Mouse (Mus musculus): ENCODE results near the gene Trpc7. TPM values are rescaled to one million over a fixed set of nuclear protein-coding genes. Genes with fewer than 3 reads are reported as not detected.

Gene Trpc7
- not detected in 2 replicates for polyA plus RNA-seq (2015; fragmentation: Nextera tagmentation; extraction: Ambion mirVana)

DNA sequence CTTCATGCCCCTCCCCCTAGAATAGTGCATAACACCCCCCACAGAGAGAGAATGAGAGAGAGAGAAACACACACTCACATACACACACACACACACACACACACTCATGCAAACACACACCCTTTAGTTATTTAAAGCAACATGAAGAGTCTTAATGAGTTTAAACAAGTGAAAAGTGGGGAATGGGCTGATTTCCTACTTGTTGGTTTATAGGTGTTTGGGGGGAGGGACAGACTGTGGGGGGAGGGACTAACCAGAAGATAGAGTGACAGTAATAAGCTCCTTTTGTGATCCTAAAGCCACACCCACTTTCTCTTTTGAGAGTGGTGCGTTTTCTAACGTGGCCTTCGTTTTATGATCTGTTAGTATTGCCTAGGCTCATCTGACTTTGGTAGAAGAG is at the start of gene Trpc7:
TSS of gene Trpc7 (minus strand) at position 101 of the 400 bp plus-strand sequence.
- 65% methylated on average over 3 of the region's 3 CpGs for WGBS
- ATAC-seq (ENCODE audit: low read depth): no peak
- no peaks in the 10 kb centered on the region for H3K27me3 ChIP-seq (ENCODE audit: control insufficient read depth, insufficient read depth, low read depth, low read length)
- H3K36me3 ChIP-seq (ENCODE audit: control insufficient read depth, insufficient read depth, low read length): no peaks in the 10 kb centered on the region
- no peaks in the 10 kb centered on the region for H3K4me1 ChIP-seq (replicated peaks; ENCODE audit: control insufficient read depth, insufficient read depth, low read length)
- no peak within 1 kb of the TSS for H3K27ac ChIP-seq (ENCODE audit: low read length)
- no peak within 1 kb of the TSS for H3K9ac ChIP-seq (ENCODE audit: low read length)
- no peak within 1 kb of the TSS for H3K4me2 ChIP-seq (ENCODE audit: low read depth, low read length)
- no peaks in the 10 kb centered on the region for H3K9me3 ChIP-seq (ENCODE audit: control insufficient read depth, low read length)
- H3K4me3 ChIP-seq (ENCODE audit: low read length): no peak within 1 kb of the TSS

DNA sequence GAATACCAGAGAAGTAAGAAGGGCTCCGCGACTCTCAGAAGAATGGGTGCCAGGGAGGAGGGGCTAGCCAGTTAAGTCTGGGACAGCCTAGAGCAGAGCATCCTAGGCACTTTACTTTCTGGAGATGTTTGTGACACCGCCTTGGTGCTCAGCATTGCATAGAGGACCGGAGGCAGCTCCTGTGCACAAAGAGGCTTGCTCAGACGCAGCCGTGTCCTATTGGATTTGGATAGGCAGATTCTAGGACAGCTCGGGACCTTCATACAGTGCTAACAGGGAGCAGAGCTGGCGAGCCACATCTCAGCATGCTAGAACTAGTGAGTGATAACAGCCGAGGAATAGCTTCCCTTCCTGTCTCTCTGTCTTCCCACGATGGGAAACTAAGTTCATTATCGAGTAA is 43.5 kb upstream of the Trpc7 start:
- H3K27ac ChIP-seq (ENCODE audit: low read length): no peak overlapping the region
- no peaks in the 10 kb centered on the region for H3K9me3 ChIP-seq (ENCODE audit: control insufficient read depth, low read length)
- H3K27me3 ChIP-seq (ENCODE audit: control insufficient read depth, insufficient read depth, low read depth, low read length): no peaks in the 10 kb centered on the region
- H3K36me3 ChIP-seq (ENCODE audit: control insufficient read depth, insufficient read depth, low read length): no peaks in the 10 kb centered on the region
- H3K4me2 ChIP-seq (ENCODE audit: low read depth, low read length): no peak overlapping the region
- WGBS: 76% methylated on average over 11 of the region's 11 CpGs
- no peak for ATAC-seq (ENCODE audit: low read depth)
- no peak overlapping the region for H3K9ac ChIP-seq (ENCODE audit: low read length)
- H3K4me3 ChIP-seq (ENCODE audit: low read length): no peak overlapping the region
- H3K4me1 ChIP-seq (replicated peaks; ENCODE audit: control insufficient read depth, insufficient read depth, low read length): no peaks in the 10 kb centered on the region

- Histone ChIP-seq H3K9ac (ENCODE audit: low read length) (no peak overlapping the region), H3K9me3 (ENCODE audit: control insufficient read depth, low read length) (no peaks in the 10 kb centered on the region; the same call in 1 of the 2 replicates), H3K4me1 (replicated peaks; ENCODE audit: control insufficient read depth, insufficient read depth, low read length) (no peaks in the 10 kb centered on the region), H3K4me3 (ENCODE audit: low read length) (no peak overlapping the region), H3K4me2 (ENCODE audit: low read depth, low read length) (no peak overlapping the region), H3K36me3 (ENCODE audit: control insufficient read depth, insufficient read depth, low read length) (no peaks in the 10 kb centered on the region), H3K27ac (ENCODE audit: low read length) (no peak overlapping the region), H3K27me3 (ENCODE audit: control insufficient read depth, insufficient read depth, low read depth, low read length) (no peaks in the 10 kb centered on the region)
- 77% methylated on average over 11 of the region's 11 CpGs for WGBS
- no peak for ATAC-seq (ENCODE audit: low read depth)
Observed at GRCm38 (mm10) chr13:56933832-56934510, 38.2 kb upstream of the Trpc7 start.

DNA sequence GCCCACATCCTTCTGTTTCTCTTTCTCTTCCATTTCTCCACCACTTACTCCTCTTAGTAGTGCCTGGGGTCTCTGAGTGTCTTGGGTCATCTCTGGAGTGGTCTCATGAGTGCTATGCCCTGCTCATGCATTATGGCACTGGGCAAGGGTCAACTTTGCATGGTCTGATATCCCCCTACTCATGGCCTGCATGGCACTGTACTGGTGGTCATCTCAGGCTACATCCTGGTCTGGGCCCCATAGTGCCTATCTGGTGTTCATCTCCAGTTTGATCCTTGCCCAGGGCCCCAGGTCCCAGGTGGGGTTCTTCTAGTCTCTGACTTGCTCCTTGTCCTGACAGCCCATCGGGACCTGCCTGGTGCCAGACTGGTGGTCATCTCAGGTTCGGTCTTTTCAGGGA is 34.6 kb upstream of the Trpc7 start:
- Histone ChIP-seq H3K36me3 (ENCODE audit: control insufficient read depth, insufficient read depth, low read length) (no peaks in the 10 kb centered on the region), H3K4me2 (ENCODE audit: low read depth, low read length) (no peak overlapping the region), H3K9me3 (ENCODE audit: control insufficient read depth, low read length) (no peaks in the 10 kb centered on the region; the same call in 1 of the 2 replicates), H3K4me3 (ENCODE audit: low read length) (no peak overlapping the region), H3K27me3 (ENCODE audit: control insufficient read depth, insufficient read depth, low read depth, low read length) (no peaks in the 10 kb centered on the region), H3K27ac (ENCODE audit: low read length) (no peak overlapping the region), H3K9ac (ENCODE audit: low read length) (no peak overlapping the region), H3K4me1 (replicated peaks; ENCODE audit: control insufficient read depth, insufficient read depth, low read length) (no peaks in the 10 kb centered on the region)
- ATAC-seq (ENCODE audit: low read depth): no peak
- WGBS: 91% methylated on average over 2 of the region's 2 CpGs

DNA sequence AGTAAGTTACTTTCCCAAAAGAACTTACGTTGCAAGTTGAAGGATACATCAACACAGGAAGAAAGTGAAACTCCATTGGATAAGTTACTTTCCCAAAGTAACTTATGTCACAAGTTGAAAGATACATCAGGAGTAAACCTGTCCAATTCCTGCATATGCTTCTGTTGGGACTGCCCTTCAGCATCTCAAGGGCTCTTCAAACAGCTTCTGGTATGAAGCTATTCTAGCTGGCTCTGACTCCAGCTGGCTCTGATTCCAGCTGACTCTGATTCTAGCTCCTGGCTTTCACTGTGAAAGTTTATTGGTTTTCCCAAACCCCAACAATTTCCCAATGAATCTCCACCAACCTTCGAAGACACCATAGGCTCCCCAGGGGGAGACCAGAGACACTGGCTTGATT is 27.2 kb upstream of the Trpc7 start:
- Histone ChIP-seq H3K27ac (ENCODE audit: low read length) (no peak overlapping the region), H3K36me3 (ENCODE audit: control insufficient read depth, insufficient read depth, low read length) (no peaks in the 10 kb centered on the region), H3K4me1 (replicated peaks; ENCODE audit: control insufficient read depth, insufficient read depth, low read length) (no peaks in the 10 kb centered on the region), H3K9me3 (ENCODE audit: control insufficient read depth, low read length) (no peaks in the 10 kb centered on the region), H3K27me3 (ENCODE audit: control insufficient read depth, insufficient read depth, low read depth, low read length) (no peaks in the 10 kb centered on the region), H3K4me2 (ENCODE audit: low read depth, low read length) (no peak overlapping the region), H3K9ac (ENCODE audit: low read length) (no peak overlapping the region), H3K4me3 (ENCODE audit: low read length) (no peak overlapping the region)
- 70% methylated on average over 2 of the region's 2 CpGs for WGBS
- ATAC-seq (ENCODE audit: low read depth): peak; percentile 56; the same call in 1 of the 2 replicates

DNA sequence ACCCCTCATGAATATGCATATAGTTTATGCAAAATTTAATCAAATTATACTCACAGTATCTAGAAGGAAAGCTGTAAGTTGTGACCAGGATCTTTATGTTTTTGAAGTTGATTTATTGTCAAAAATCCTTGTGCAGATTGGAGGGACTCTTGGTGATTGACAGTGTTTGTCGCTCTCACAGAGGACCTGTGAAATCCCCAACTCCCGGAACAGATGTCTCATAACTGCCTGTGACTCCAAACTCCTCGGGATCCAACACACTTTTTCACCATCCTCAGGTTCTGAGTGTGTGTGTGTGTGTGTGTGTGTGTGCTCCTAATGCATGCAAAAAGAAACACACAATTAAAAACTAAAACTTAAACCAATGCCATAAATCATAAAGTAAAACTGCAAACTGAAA is 25.5 kb upstream of the Trpc7 start:
- H3K4me3 ChIP-seq (ENCODE audit: low read length): no peak overlapping the region
- 60% methylated on average over 3 of the region's 3 CpGs for WGBS
- H3K36me3 ChIP-seq (ENCODE audit: control insufficient read depth, insufficient read depth, low read length): no peaks in the 10 kb centered on the region
- no peaks in the 10 kb centered on the region for H3K27me3 ChIP-seq (ENCODE audit: control insufficient read depth, insufficient read depth, low read depth, low read length)
- H3K9ac ChIP-seq (ENCODE audit: low read length): no peak overlapping the region
- no peak for ATAC-seq (ENCODE audit: low read depth)
- no peaks in the 10 kb centered on the region for H3K9me3 ChIP-seq (ENCODE audit: control insufficient read depth, low read length)
- no peak overlapping the region for H3K27ac ChIP-seq (ENCODE audit: low read length)
- H3K4me2 ChIP-seq (ENCODE audit: low read depth, low read length): no peak overlapping the region
- H3K4me1 ChIP-seq (replicated peaks; ENCODE audit: control insufficient read depth, insufficient read depth, low read length): no peaks in the 10 kb centered on the region

- ATAC-seq (ENCODE audit: low read depth): no peak
- Histone ChIP-seq H3K27ac (ENCODE audit: low read length) (no peak overlapping the region), H3K4me3 (ENCODE audit: low read length) (no peak overlapping the region), H3K4me2 (ENCODE audit: low read depth, low read length) (no peak overlapping the region), H3K4me1 (replicated peaks; ENCODE audit: control insufficient read depth, insufficient read depth, low read length) (no peaks in the 10 kb centered on the region), H3K9me3 (ENCODE audit: control insufficient read depth, low read length) (no peaks in the 10 kb centered on the region), H3K9ac (ENCODE audit: low read length) (no peak overlapping the region), H3K36me3 (ENCODE audit: control insufficient read depth, insufficient read depth, low read length) (no peaks in the 10 kb centered on the region), H3K27me3 (ENCODE audit: control insufficient read depth, insufficient read depth, low read depth, low read length) (no peaks in the 10 kb centered on the region)
- 83% methylated on average over 7 of the region's 7 CpGs for WGBS
Observed at GRCm38 (mm10) chr13:56914721-56915120, 18.9 kb upstream of the Trpc7 start.

GRCm38 (mm10) chr13:56911093-56911492 is 15.3 kb upstream of the Trpc7 start:
- Histone ChIP-seq H3K4me2 (ENCODE audit: low read depth, low read length) (no peak overlapping the region), H3K36me3 (ENCODE audit: control insufficient read depth, insufficient read depth, low read length) (no peaks in the 10 kb centered on the region), H3K27me3 (ENCODE audit: control insufficient read depth, insufficient read depth, low read depth, low read length) (no peaks in the 10 kb centered on the region), H3K9me3 (ENCODE audit: control insufficient read depth, low read length) (no peaks in the 10 kb centered on the region), H3K4me1 (replicated peaks; ENCODE audit: control insufficient read depth, insufficient read depth, low read length) (no peaks in the 10 kb centered on the region), H3K9ac (ENCODE audit: low read length) (no peak overlapping the region), H3K27ac (ENCODE audit: low read length) (no peak overlapping the region), H3K4me3 (ENCODE audit: low read length) (no peak overlapping the region)
- ATAC-seq (ENCODE audit: low read depth): no peak
- 85% methylated on average over 12 of the region's 12 CpGs for WGBS

DNA sequence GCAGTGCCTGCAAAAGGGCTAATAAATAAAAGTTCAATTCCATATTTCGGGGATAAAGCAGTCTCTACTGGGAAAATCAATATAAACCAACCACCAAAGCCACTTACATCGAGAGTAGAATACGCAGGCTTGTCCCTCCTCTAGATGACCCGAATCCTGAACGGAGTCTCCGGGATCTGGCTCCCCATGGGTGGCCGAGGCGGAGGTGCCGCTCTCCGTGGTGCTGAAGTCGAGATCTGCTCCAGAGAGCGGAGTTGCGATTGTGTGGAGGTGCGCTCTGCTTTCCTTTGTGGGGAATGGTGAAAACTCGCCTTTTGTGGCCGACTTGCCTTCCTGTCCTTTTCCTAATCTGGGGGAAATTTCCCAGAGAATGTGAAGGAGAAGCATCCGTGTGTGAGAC is 407 bp downstream of the Trpc7 start:
- Histone ChIP-seq H3K27me3 (ENCODE audit: control insufficient read depth, insufficient read depth, low read depth, low read length) (no peaks in the 10 kb centered on the region), H3K27ac (ENCODE audit: low read length) (no peak overlapping the region), H3K9ac (ENCODE audit: low read length) (no peak overlapping the region), H3K4me1 (replicated peaks; ENCODE audit: control insufficient read depth, insufficient read depth, low read length) (no peaks in the 10 kb centered on the region), H3K4me2 (ENCODE audit: low read depth, low read length) (no peak overlapping the region), H3K36me3 (ENCODE audit: control insufficient read depth, insufficient read depth, low read length) (no peaks in the 10 kb centered on the region), H3K9me3 (ENCODE audit: control insufficient read depth, low read length) (no peaks in the 10 kb centered on the region), H3K4me3 (ENCODE audit: low read length) (no peak overlapping the region)
- WGBS: 5% methylated on average over 17 of the region's 17 CpGs
- ATAC-seq (ENCODE audit: low read depth): no peak

GRCm38 (mm10) chr13:56894543-56894942 is 1.2 kb downstream of the Trpc7 start:
- Histone ChIP-seq H3K4me2 (ENCODE audit: low read depth, low read length) (no peak overlapping the region), H3K36me3 (ENCODE audit: control insufficient read depth, insufficient read depth, low read length) (no peaks in the 10 kb centered on the region), H3K27me3 (ENCODE audit: control insufficient read depth, insufficient read depth, low read depth, low read length) (no peaks in the 10 kb centered on the region), H3K9ac (ENCODE audit: low read length) (no peak overlapping the region), H3K27ac (ENCODE audit: low read length) (no peak overlapping the region), H3K4me3 (ENCODE audit: low read length) (no peak overlapping the region), H3K9me3 (ENCODE audit: control insufficient read depth, low read length) (no peaks in the 10 kb centered on the region), H3K4me1 (replicated peaks; ENCODE audit: control insufficient read depth, insufficient read depth, low read length) (no peaks in the 10 kb centered on the region)
- 78% methylated on average over 5 of the region's 5 CpGs for WGBS
- ATAC-seq (ENCODE audit: low read depth): no peak
